Mouse (Mus musculus) 416B (cell line): Measurements from ENCODE around the gene Zfp689.
"Not testable (repeated sequence)": the region's sequence is repeated elsewhere in the genome, so short reads cannot be mapped to it uniquely, and the experiment has no call there.

Experiments
- DNase-seq: peaks from one replicate; pipeline ENCODE4 v3.0.0; 2011; ENCODE audit warnings: low read depth

Zfp689 gene

GRCm38 (mm10) chr7:127448521-127449300 lies at the start of gene Zfp689:
Gene Zfp689 (minus strand): TSS chr7:127449158.
- DNase-seq: peak; percentile 99

GRCm38 (mm10) chr7:127498407-127498806 lies 49.4 kb upstream of the Zfp689 start:
- peak; percentile 72 for DNase-seq

GRCm38 (mm10) chr7:127497382-127497781 lies 48.4 kb upstream of the Zfp689 start:
- DNase-seq: no peak

- DNase-seq: no peak
Measured at GRCm38 (mm10) chr7:127494648-127495047, 45.7 kb upstream of the Zfp689 start.

- DNase-seq: no peak
Measured at GRCm38 (mm10) chr7:127491846-127492245, 42.9 kb upstream of the Zfp689 start.

- DNase-seq: no peak
Measured at GRCm38 (mm10) chr7:127489982-127490381, 41.0 kb upstream of the Zfp689 start.

GRCm38 (mm10) chr7:127488364-127488763 lies 39.4 kb upstream of the Zfp689 start:
- DNase-seq: not testable (repeated sequence)

GRCm38 (mm10) chr7:127485416-127485815 lies 36.5 kb upstream of the Zfp689 start:
- no peak for DNase-seq

GRCm38 (mm10) chr7:127480321-127480720 lies 31.4 kb upstream of the Zfp689 start:
- DNase-seq: peak; percentile 64

GRCm38 (mm10) chr7:127479318-127480225 lies 30.6 kb upstream of the Zfp689 start:
- no peak for DNase-seq

- peak; percentile 99 for DNase-seq
Measured at GRCm38 (mm10) chr7:127478635-127479317, 29.8 kb upstream of the Zfp689 start, which contains the start of gene Fbrs. Gene Fbrs (plus strand): TSS chr7:127479199.

- DNase-seq: peak; percentile 100
Measured at GRCm38 (mm10) chr7:127477687-127478634, 29.0 kb upstream of the Zfp689 start.

GRCm38 (mm10) chr7:127476855-127477254 lies 27.9 kb upstream of the Zfp689 start:
- DNase-seq: no peak

- no peak for DNase-seq
Measured at GRCm38 (mm10) chr7:127476336-127476735, 27.4 kb upstream of the Zfp689 start.

- no peak for DNase-seq
Measured at GRCm38 (mm10) chr7:127475186-127475740, 26.3 kb upstream of the Zfp689 start.

GRCm38 (mm10) chr7:127474378-127475070 lies 25.6 kb upstream of the Zfp689 start:
- no peak for DNase-seq

- DNase-seq: peak; percentile 50
Measured at GRCm38 (mm10) chr7:127473705-127474104, 24.7 kb upstream of the Zfp689 start.

- peak; percentile 52 for DNase-seq
Measured at GRCm38 (mm10) chr7:127472060-127472459, 23.1 kb upstream of the Zfp689 start.

- no peak for DNase-seq
Measured at GRCm38 (mm10) chr7:127471646-127472010, 22.7 kb upstream of the Zfp689 start.
